Mouse (Mus musculus): ENCODE data around the gene Ccnf.

GRCm38 (mm10) chr17:24267133-24267532 lies 15.8 kb upstream of the Ccnf start:
- TF ChIP-seq CTCF (IDR thresholded peaks at IDR 0.05; ENCODE audit: low read depth) (no peak), EP300 (IDR thresholded peaks at IDR 0.05; ENCODE audit: low read depth) (no peak)
